Mouse (Mus musculus): ENCODE data around the gene Gm20806. TPM values are rescaled to one million over a fixed set of nuclear protein-coding genes. Genes with fewer than 3 reads are reported as not detected.
"Not testable (repeated sequence)": the region's sequence is repeated elsewhere in the genome, so short reads cannot be mapped to it uniquely, and the experiment has no call there.

Gm20806 gene
- total RNA-seq (2021): not detected

DNA sequence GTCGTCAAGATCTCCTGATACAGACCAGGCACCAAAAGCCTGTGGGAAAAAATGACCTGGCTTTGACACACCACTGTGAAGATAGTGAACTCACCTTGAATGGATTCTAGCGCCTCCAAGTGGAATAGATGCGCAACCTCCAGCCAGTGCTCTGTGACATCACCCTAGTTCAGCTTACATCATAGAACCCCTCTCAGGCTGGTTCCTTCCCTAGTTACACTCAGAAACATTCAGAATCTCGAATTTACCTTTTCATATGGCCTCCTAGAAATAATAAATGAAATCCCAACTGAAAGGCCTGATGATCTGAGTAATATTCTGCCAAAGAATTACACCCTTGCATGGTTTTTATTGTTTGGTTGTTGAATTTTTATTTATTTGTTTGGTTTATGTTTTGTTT is at the start of gene Gm20806:
Gm20806 (minus strand) TSS at position 101 of the 400 bp plus-strand sequence.
- intact Hi-C loops (cut with DNase I); DNase-seq (ENCODE audit: extremely low spot score in 1 of 2, low spot score in 2 of 2): not testable (repeated sequence)
